Mouse (Mus musculus) gastrocnemius, postnatal 36 days (tissue): ENCODE data around the gene Tpbgl. TPM values are rescaled to one million over a fixed set of nuclear protein-coding genes. Genes with fewer than 3 reads are reported as not detected.

Experiments
- DNase-seq, 2 experiments: peaks; one replicate each; pipeline ENCODE4 v3.0.0; 2022
- intact Hi-C: fragments of 180-260 bp; cut with DNase I; formaldehyde crosslinking; loops from one replicate; pipeline ENCODE4 v1.15.1; 2025
- total RNA-seq, 2 experiments: library from RNA; stranded (reverse); gene quantifications; 2 replicates each; pipeline ENCODE4 v1.2.3; 2021

The Tpbgl gene
- total RNA-seq, 2 experiments from 2014 or later, result 56.4 to 57.7 TPM

GRCm38 (mm10) chr7:99648623-99649022, 21.7 kb upstream of the Tpbgl start:
- peak; percentile 45 to 73 for DNase-seq
- intact Hi-C loops, result no loop called here

- intact Hi-C loops, result no loop called here
- no peak for DNase-seq
Observed at GRCm38 (mm10) chr7:99644701-99645100, 17.8 kb upstream of the Tpbgl start.

GRCm38 (mm10) chr7:99642078-99642477, 15.2 kb upstream of the Tpbgl start:
- DNase-seq, result peak in 1 of 2 experiments; percentile 8
- intact Hi-C loops, result no loop called here

- intact Hi-C loops, result no loop called here
- DNase-seq, result peak; percentile 62 to 67
Observed at GRCm38 (mm10) chr7:99641245-99641644, 14.3 kb upstream of the Tpbgl start.

- DNase-seq, result peak; percentile 35 to 66
Observed at GRCm38 (mm10) chr7:99633966-99634665, 7.2 kb upstream of the Tpbgl start.

GRCm38 (mm10) chr7:99632286-99632685, 5.4 kb upstream of the Tpbgl start:
- intact Hi-C loops, result no loop called here
- no peak for DNase-seq

More at GRCm38 (mm10) chr7:99633966-99634665, 7.2 kb upstream of the Tpbgl start:
- intact Hi-C loops, result no loop called here

- intact Hi-C loops, result no loop called here
- DNase-seq, result no peak
Observed at GRCm38 (mm10) chr7:99627366-99627765, 463 bp upstream of the Tpbgl start.

GRCm38 (mm10) chr7:99625722-99626375, 1.1 kb downstream of the Tpbgl start:
- intact Hi-C loops, result loop anchor here (2.0 kb wide), 1 partner anchor 45 kb away; no protein-coding TSS in a partner anchor
- peak; percentile 92 to 93 for DNase-seq

GRCm38 (mm10) chr7:99618860-99619259, 8.0 kb downstream of the Tpbgl start:
- intact Hi-C loops, result loop anchor here (1.0 to 2.0 kb wide), 2 partner anchors 92 to 181 kb away; partner anchors contain the start of gene Slco2b1
- no peak for DNase-seq

GRCm38 (mm10) chr7:99618264-99618663, 8.6 kb downstream of the Tpbgl start:
- intact Hi-C loops, result loop anchor here (2.0 kb wide), 1 partner anchor 93 kb away; the partner anchor contains the start of gene Slco2b1
- DNase-seq, result no peak

GRCm38 (mm10) chr7:99607632-99608031, 19.3 kb downstream of the Tpbgl start:
- intact Hi-C loops, result no loop called here
- no peak for DNase-seq

GRCm38 (mm10) chr7:99606766-99607165, 20.1 kb downstream of the Tpbgl start:
- intact Hi-C loops, result no loop called here
- no peak for DNase-seq

- no peak for DNase-seq
- intact Hi-C loops, result no loop called here
Observed at GRCm38 (mm10) chr7:99606303-99606702, 20.6 kb downstream of the Tpbgl start.

- intact Hi-C loops, result no loop called here
- no peak for DNase-seq
Observed at GRCm38 (mm10) chr7:99605058-99605457, 21.8 kb downstream of the Tpbgl start.

- intact Hi-C loops, result no loop called here
Observed at GRCm38 (mm10) chr7:99603875-99604662, 22.8 kb downstream of the Tpbgl start.

GRCm38 (mm10) chr7:99598722-99599121, 28.2 kb downstream of the Tpbgl start:
- intact Hi-C loops, result no loop called here
- no peak for DNase-seq

More at GRCm38 (mm10) chr7:99603875-99604662, 22.8 kb downstream of the Tpbgl start:
- DNase-seq, result no peak

- intact Hi-C loops, result no loop called here
- DNase-seq, result no peak
Observed at GRCm38 (mm10) chr7:99593868-99594803, 32.8 kb downstream of the Tpbgl start.

- no peak for DNase-seq
- intact Hi-C loops, result no loop called here
Observed at GRCm38 (mm10) chr7:99592669-99593068, 34.2 kb downstream of the Tpbgl start.

GRCm38 (mm10) chr7:99590646-99591045, 36.3 kb downstream of the Tpbgl start:
- intact Hi-C loops, result loop anchor here (2.0 kb wide), 1 partner anchor 28 kb away; no protein-coding TSS in a partner anchor
- DNase-seq, result no peak

GRCm38 (mm10) chr7:99590064-99590463, 36.8 kb downstream of the Tpbgl start:
- DNase-seq, result peak; percentile 45 to 59
- intact Hi-C loops, result loop anchor here (2.0 kb wide), 1 partner anchor 27 kb away; no protein-coding TSS in a partner anchor
